Mouse (Mus musculus) olfactory bulb, adult 2 months (tissue): Measurements from ENCODE around the gene Tbpl1. TPM values are rescaled to one million over a fixed set of nuclear protein-coding genes. Genes with fewer than 3 reads are reported as not detected.

Source experiments
- H3K27ac ChIP-seq: fragments of 200-500 bp; 2 replicates; pipeline ENCODE4 v1.5.1; 2012; ENCODE audit warnings: low read depth, low read length; ENCODE audit not compliant: insufficient read depth
- H3K4me1 ChIP-seq: fragments of 200-500 bp; 2 replicates; pipeline ENCODE4 v1.6.1; 2012; ENCODE audit warnings: low read length; ENCODE audit not compliant: control insufficient read depth, insufficient read depth
- H3K4me3 ChIP-seq: fragments of 200-500 bp; 2 replicates; pipeline ENCODE4 v1.5.1; 2012; ENCODE audit warnings: mild to moderate bottlenecking, low read depth, low read length, moderate library complexity; ENCODE audit not compliant: insufficient read depth
- CTCF ChIP-seq: fragments of 200-500 bp; IDR thresholded peaks from 2 replicates; pipeline ENCODE4 v1.5.1; 2012; ENCODE audit warnings: low read depth, mild to moderate bottlenecking, low read length, moderate library complexity; ENCODE audit not compliant: insufficient read depth
- POLR2A ChIP-seq: fragments of 200-500 bp; IDR thresholded peaks from 2 replicates; pipeline ENCODE4 v1.6.1; 2012; ENCODE audit warnings: mild to moderate bottlenecking, low read depth, low read length, moderate library complexity; ENCODE audit not compliant: insufficient read depth
- WGBS: fragments of 180-500 bp; shearing (Covaris S2); methylation state at CpG from one replicate; pipeline ENCODE4 v1.1.7; 2018; 5-methylcytosine and 5-hydroxymethylcytosine counted together
- polyA plus RNA-seq: library from polyadenylated mRNA; stranded (reverse); fragments of >200 nt; gene quantifications from 2 replicates; pipeline ENCODE4 v1.2.4, GENCODE M21; 2012; ENCODE audit warnings: low replicate concordance; ENCODE audit not compliant: missing spikeins, insufficient read depth, insufficient read length

Gene Tbpl1
- polyA plus RNA-seq, 1 experiment = not detected

- Histone ChIP-seq H3K27ac (no peak overlapping the region), H3K4me1 (no peaks in the 10 kb centered on the region), H3K4me3 (no peak overlapping the region)
- TF ChIP-seq POLR2A (no peak), CTCF (no peak)
- 49% methylated on average over 13 of the region's 13 CpGs for WGBS
Observed at GRCm38 (mm10) chr10:22746334-22747322, 14.9 kb upstream of the Tbpl1 start.

- H3K27ac ChIP-seq = no peak overlapping the region
- H3K4me1 ChIP-seq = no peaks in the 10 kb centered on the region
- WGBS = 44% methylated on average over 7 of the region's 7 CpGs
- H3K4me3 ChIP-seq = no peak overlapping the region
- TF ChIP-seq POLR2A (no peak), CTCF (no peak)
Observed at GRCm38 (mm10) chr10:22745922-22746321, 14.2 kb upstream of the Tbpl1 start.

DNA sequence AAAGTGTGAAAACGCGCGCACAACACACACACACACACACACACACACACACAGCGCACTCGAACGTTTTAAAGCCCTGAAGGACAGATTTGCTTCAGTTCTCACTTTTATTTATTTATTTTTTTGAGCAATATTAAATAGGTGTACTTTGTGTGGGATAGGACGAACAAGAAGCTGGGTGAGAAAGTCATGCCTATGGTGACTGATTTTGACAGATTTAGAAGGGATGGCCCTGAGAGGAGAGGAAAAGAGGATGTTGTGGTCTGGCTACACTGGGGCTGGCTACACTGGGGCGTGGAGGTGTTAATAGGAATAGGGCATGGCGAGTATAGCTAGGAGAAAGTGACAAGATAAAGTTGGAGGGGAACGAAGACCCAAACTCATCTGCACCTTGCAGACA is 443 bp upstream of the Tbpl1 start:
- TF ChIP-seq CTCF (no peak), POLR2A (no peak)
- peak overlapping the region; percentile 96 for H3K4me3 ChIP-seq
- WGBS = 50% methylated on average over 10 of the region's 10 CpGs
- H3K27ac ChIP-seq = peak overlapping the region; percentile 95; the same call in 1 of the 2 replicates
- H3K4me1 ChIP-seq = peaks cover 4% of the 10 kb centered on the region; the same call in 1 of the 2 replicates

DNA sequence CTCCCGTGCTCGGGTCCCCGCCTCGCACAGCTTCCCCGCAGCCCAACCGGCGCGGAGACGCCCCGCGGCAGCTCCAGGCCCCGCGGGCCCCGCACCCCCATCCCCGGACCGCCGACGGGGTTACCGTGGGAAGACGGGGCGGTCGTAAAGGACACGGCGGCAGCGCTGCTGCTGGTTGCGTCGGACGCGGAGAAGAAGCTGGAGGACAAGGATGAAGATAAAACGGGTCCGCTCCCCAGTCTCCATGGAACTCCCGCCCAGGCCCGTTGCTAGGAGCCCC is 806 bp downstream of the Tbpl1 start:
- Histone ChIP-seq H3K4me1 (peaks cover 8% of the 10 kb centered on the region), H3K27ac (peak overlapping the region; percentile 85), H3K4me3 (peak overlapping the region; percentile 96)
- TF ChIP-seq CTCF = no peak
- no peak for TF ChIP-seq POLR2A
- 1% methylated on average over 33 of the region's 33 CpGs for WGBS

GRCm38 (mm10) chr10:22730266-22730991 is 1.3 kb downstream of the Tbpl1 start:
- peaks cover 8% of the 10 kb centered on the region for H3K4me1 ChIP-seq
- peak overlapping the region; percentile 85 for H3K27ac ChIP-seq
- TF ChIP-seq CTCF (no peak), POLR2A (no peak)
- H3K4me3 ChIP-seq = peak overlapping the region; percentile 96
- WGBS = under 1% methylated on average over 39 of the region's 39 CpGs

GRCm38 (mm10) chr10:22728257-22728656 is 3.5 kb downstream of the Tbpl1 start:
- no peak overlapping the region for H3K27ac ChIP-seq
- H3K4me3 ChIP-seq = no peak overlapping the region
- no peak for TF ChIP-seq CTCF
- TF ChIP-seq POLR2A = no peak
- 54% methylated on average over 1 of the region's 1 CpGs for WGBS
- peaks cover 11% of the 10 kb centered on the region for H3K4me1 ChIP-seq

- H3K4me3 ChIP-seq = no peak overlapping the region
- H3K4me1 ChIP-seq = peaks cover 11% of the 10 kb centered on the region
- WGBS = 63% methylated on average over 7 of the region's 7 CpGs
- H3K27ac ChIP-seq = no peak overlapping the region
- TF ChIP-seq POLR2A = no peak
- no peak for TF ChIP-seq CTCF
Observed at GRCm38 (mm10) chr10:22726295-22726694, 5.4 kb downstream of the Tbpl1 start.

- no peak overlapping the region for H3K27ac ChIP-seq
- TF ChIP-seq POLR2A (no peak), CTCF (no peak)
- H3K4me3 ChIP-seq = no peak overlapping the region
- WGBS = 64% methylated on average over 4 of the region's 4 CpGs
- peaks cover 14% of the 10 kb centered on the region for H3K4me1 ChIP-seq
Observed at GRCm38 (mm10) chr10:22725166-22725565, 6.6 kb downstream of the Tbpl1 start.

DNA sequence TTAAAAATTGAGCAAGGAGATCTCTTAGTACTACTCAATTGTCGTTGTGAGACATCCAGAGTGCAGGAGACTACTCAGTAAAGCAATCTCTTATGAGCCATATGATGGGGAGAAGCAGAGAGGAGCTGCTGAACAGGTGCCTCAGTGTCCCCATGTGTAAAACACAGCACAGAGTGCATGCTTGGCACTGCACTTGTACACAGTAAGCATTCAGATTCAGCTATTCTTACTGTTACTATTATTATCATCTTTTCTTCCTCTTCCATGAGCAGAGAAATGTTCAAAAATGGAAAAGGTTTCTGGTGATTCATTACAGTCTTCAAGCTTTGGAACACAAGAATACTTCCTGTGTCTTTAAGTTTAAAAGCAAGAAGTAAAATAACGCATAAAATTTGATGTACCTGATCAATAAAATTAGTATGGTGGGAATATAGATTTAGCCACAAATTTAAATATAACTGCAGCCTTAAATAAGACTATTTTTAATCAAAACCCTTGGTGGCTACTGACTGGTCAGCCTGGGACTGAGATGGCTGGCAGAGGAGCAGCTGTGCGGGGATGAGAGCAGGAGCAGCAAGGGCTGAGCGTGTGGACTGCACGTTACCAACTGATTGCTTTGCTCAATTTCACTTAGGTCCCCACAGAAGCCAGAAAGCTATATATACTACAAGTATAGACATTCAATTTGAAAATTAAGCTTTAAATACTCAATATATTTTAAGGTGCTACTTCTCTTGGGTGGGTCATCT is 10.8 kb downstream of the Tbpl1 start:
- H3K4me1 ChIP-seq = peaks cover 9% of the 10 kb centered on the region; the same call in 1 of the 2 replicates
- no peak overlapping the region for H3K4me3 ChIP-seq
- H3K27ac ChIP-seq = 0 out of 2 replicates have a peak overlapping the region, but pooled peaks have one; percentile 21
- TF ChIP-seq POLR2A = no peak
- TF ChIP-seq CTCF = no peak
- 57% methylated on average over 5 of the region's 5 CpGs for WGBS
